Mouse (Mus musculus) limb, embryonic 15.5 days (tissue): Measurements from ENCODE around the gene Cacna2d2. TPM values are rescaled to one million over a fixed set of nuclear protein-coding genes. Genes with fewer than 3 reads are reported as not detected.

Experiments
- ATAC-seq: fragments of 200-750 bp; cut with Nextera tagmentation; 2 replicates; pipeline ENCODE4 v1.8.0; 2017; ENCODE audit warnings: low read depth, moderate TSS enrichment; ENCODE audit not compliant: insufficient number of reproducible peaks, low FRiP score, low TSS enrichment
- H3K27ac ChIP-seq: fragments of 300-500 bp; sonication (generic); 2 replicates; pipeline ENCODE4 v1.5.1; 2015; ENCODE audit warnings: moderate library complexity, mild to moderate bottlenecking, inconsistent platforms
- H3K27me3 ChIP-seq: fragments of 300-500 bp; sonication (generic); 2 replicates; pipeline ENCODE4 v1.6.1; 2015; ENCODE audit warnings: inconsistent platforms
- H3K36me3 ChIP-seq: fragments of 300-500 bp; sonication (generic); 2 replicates; pipeline ENCODE4 v1.6.1; 2015; ENCODE audit warnings: inconsistent platforms
- H3K4me1 ChIP-seq: fragments of 300-500 bp; sonication (generic); 2 replicates; pipeline ENCODE4 v1.6.1; 2015; ENCODE audit warnings: inconsistent platforms
- H3K4me2 ChIP-seq: fragments of 300-500 bp; sonication (generic); 2 replicates; pipeline ENCODE4 v1.6.1; 2015; ENCODE audit warnings: mild to moderate bottlenecking, inconsistent platforms
- H3K4me3 ChIP-seq: fragments of 300-500 bp; sonication (generic); 2 replicates; pipeline ENCODE4 v1.5.1; 2015; ENCODE audit warnings: mild to moderate bottlenecking, inconsistent platforms
- H3K9ac ChIP-seq: fragments of 300-500 bp; sonication (generic); 2 replicates; pipeline ENCODE4 v1.6.1; 2015; ENCODE audit warnings: inconsistent platforms
- H3K9me3 ChIP-seq: fragments of 300-500 bp; sonication (generic); 2 replicates; pipeline ENCODE4 v1.6.1; 2016; ENCODE audit warnings: inconsistent platforms
- WGBS: fragments of 180-500 bp; shearing (Covaris S2); methylation state at CpG from one replicate; pipeline ENCODE4 v1.1.7; 2015; 5-methylcytosine and 5-hydroxymethylcytosine counted together
- polyA plus RNA-seq: library from polyadenylated mRNA; unstranded; fragments of >200 nt; fragmentation: Nextera tagmentation; extraction: Ambion mirVana; gene quantifications from 2 replicates; pipeline ENCODE4 v1.2.1, GENCODE M21; 2015

Cacna2d2 gene
- polyA plus RNA-seq, 1 experiment from 2014 or later = 0.37 TPM

DNA sequence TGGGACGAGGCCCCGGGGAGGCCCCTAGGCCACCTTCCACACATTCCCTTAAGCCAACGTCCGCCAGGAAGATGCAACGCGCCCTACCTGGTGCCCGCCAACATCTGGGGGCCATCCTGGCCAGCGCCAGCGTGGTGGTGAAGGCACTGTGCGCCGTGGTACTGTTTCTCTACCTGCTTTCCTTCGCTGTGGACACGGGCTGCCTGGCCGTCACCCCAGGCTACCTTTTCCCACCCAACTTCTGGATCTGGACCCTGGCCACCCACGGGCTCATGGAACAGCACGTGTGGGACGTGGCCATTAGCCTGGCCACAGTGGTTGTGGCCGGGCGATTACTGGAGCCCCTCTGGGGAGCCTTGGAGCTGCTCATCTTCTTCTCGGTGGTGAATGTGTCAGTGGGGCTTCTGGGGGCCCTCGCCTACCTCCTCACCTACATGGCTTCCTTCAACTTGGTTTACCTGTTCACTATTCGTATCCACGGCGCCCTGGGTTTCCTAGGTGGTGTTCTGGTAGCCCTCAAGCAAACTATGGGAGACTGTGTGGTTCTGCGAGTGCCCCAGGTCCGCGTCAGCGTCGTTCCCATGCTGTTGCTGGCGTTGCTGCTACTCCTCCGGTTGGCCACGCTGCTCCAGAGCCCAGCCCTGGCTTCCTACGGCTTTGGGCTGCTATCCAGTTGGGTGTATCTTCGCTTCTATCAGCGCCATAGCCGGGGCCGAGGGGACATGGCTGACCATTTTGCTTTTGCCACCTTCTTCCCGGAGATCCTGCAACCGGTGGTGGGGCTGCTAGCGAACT, 135.2 kb downstream of the Cacna2d2 start:
- H3K4me1 ChIP-seq = peaks cover 29% of the 10 kb centered on the region
- H3K27ac ChIP-seq = peak overlapping the region; percentile 93
- peak overlapping the region; percentile 81 for H3K4me2 ChIP-seq
- H3K27me3 ChIP-seq = peaks cover under 1% of the 10 kb centered on the region; the same call in 1 of the 2 replicates
- H3K9ac ChIP-seq = peak overlapping the region; percentile 77
- peaks cover 23% of the 10 kb centered on the region for H3K36me3 ChIP-seq
- WGBS = under 1% methylated on average over 40 of the region's 40 CpGs
- H3K9me3 ChIP-seq = no peaks in the 10 kb centered on the region
- H3K4me3 ChIP-seq = peak overlapping the region; percentile 81
- ATAC-seq = no peak

DNA sequence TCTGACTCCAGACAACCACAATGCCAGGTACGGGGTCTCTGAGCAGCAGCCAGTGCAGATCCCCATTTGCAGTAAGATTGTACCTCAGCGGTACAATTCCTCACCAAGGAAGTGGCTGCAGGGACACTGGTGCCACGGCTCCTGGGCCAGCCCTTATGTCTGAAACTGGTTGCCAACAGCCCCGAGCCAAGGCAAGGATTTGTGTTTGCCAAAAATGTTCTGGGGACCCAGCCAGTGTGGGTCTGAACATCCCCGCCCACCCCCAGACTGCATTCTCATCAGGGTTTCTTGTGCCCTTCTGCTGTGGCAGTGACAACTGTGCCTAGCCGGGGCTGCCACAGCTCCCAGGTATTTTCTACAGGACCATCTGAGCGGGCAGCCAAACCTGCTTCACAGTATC, 138.8 kb downstream of the Cacna2d2 start:
- H3K9ac ChIP-seq = no peak overlapping the region
- 88% methylated on average over 7 of the region's 7 CpGs for WGBS

DNA sequence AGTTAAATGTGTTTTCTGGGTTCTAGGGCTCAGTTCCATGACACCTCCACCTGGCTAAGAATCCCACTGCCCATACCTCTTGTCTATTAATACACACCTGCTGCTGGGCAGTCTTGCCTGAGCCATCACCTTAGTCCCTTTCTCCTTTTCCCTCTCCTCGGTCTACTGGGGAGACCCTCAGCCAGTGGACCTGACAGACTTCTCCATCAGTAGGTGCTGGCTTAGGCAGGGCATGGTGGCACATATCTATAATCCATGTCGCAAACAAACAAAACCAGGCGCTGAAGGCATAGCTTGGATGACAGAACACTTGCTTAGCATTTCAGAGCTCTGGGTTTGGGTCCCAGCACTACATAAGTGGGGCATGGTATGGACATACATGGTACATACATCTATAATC, 139.3 kb downstream of the Cacna2d2 start:
- H3K9me3 ChIP-seq = no peaks in the 10 kb centered on the region
- no peak for ATAC-seq
- H3K4me3 ChIP-seq = no peak overlapping the region
- no peak overlapping the region for H3K9ac ChIP-seq
- H3K4me1 ChIP-seq = peaks cover 49% of the 10 kb centered on the region
- H3K27me3 ChIP-seq = no peaks in the 10 kb centered on the region
- no peak overlapping the region for H3K4me2 ChIP-seq
- peaks cover 36% of the 10 kb centered on the region for H3K36me3 ChIP-seq
- 96% methylated on average over 3 of the region's 3 CpGs for WGBS
- no peak overlapping the region for H3K27ac ChIP-seq

More for the DNA sequence above, 138.8 kb downstream of the Cacna2d2 start:
- no peak overlapping the region for H3K4me3 ChIP-seq
- H3K27me3 ChIP-seq = no peaks in the 10 kb centered on the region
- H3K4me1 ChIP-seq = peaks cover 53% of the 10 kb centered on the region
- no peak overlapping the region for H3K4me2 ChIP-seq
- H3K27ac ChIP-seq = no peak overlapping the region
- H3K36me3 ChIP-seq = peaks cover 31% of the 10 kb centered on the region
- H3K9me3 ChIP-seq = no peaks in the 10 kb centered on the region
- no peak for ATAC-seq

DNA sequence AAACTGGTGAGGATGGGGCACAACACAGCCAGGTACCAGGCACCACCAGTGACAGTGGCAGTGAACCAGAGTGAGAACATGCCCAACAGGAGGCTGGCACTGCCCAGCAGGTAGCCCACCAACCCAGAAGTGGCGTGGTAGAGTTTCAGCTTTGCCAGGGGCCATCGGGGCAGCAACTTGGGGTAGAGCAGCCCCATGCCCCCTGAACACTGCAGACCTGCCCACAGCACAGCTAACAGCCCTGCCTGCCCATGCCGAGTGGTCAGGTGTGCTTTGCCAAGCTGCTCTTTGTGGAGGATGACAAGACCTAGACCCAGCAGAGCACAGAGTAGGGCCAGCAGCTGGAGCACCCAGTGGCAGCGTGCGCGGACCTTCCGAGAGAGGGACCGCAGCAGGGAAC, 140.5 kb downstream of the Cacna2d2 start:
- ATAC-seq = no peak
- no peak overlapping the region for H3K4me3 ChIP-seq

DNA sequence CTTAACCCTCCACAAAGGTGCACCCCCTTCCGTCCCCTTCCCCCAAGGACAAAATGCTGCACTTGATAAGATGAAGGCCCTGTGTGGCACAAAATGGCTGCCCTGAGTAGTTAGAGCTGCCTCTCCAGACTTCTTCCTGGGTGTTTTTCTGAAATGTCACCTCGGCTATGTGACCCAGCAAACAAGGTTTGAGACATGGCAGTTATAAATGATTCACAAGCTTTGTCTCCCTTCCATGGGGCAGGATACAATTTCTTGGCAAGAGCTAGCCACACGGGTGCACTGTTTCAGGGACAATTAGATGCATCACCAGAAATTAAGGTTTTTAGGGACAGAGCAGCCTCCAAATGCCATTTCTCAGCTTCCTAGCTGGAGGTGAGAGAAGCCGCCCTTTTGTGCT, 141.0 kb downstream of the Cacna2d2 start:
- H3K27ac ChIP-seq = no peak overlapping the region
- no peak overlapping the region for H3K4me3 ChIP-seq
- H3K4me1 ChIP-seq = peaks cover 52% of the 10 kb centered on the region
- peaks cover 52% of the 10 kb centered on the region for H3K36me3 ChIP-seq
- no peak overlapping the region for H3K9ac ChIP-seq
- no peaks in the 10 kb centered on the region for H3K27me3 ChIP-seq
- H3K9me3 ChIP-seq = no peaks in the 10 kb centered on the region
- ATAC-seq = no peak
- WGBS = 69% methylated on average over 4 of the region's 4 CpGs
- no peak overlapping the region for H3K4me2 ChIP-seq

More for the DNA sequence above, 140.5 kb downstream of the Cacna2d2 start:
- Histone ChIP-seq H3K4me1 (peaks cover 52% of the 10 kb centered on the region), H3K36me3 (peaks cover 47% of the 10 kb centered on the region), H3K9me3 (no peaks in the 10 kb centered on the region), H3K4me2 (no peak overlapping the region), H3K27me3 (no peaks in the 10 kb centered on the region), H3K27ac (no peak overlapping the region), H3K9ac (no peak overlapping the region)
- WGBS = 96% methylated on average over 8 of the region's 8 CpGs

DNA sequence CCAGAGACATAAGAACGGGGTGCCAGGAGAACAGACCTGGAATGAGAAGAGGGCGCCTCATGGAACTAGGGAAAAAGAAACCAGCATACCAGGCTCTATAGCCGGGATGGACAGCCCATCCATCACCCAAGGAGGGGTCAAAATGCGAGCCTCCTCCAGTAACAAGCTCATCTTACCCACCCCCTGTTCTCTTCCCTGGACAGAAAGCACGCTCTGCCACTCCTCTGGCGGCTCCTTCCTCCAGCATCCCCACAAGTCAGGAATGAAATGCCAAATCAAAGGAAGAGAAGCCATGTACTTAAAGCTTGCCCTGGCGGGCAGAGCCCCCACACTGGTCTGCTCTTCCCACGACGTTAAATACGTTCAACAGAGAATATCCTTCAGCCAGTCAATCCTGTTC, 141.6 kb downstream of the Cacna2d2 start:
- H3K4me1 ChIP-seq = peaks cover 50% of the 10 kb centered on the region
- no peaks in the 10 kb centered on the region for H3K27me3 ChIP-seq
- H3K9ac ChIP-seq = no peak overlapping the region
- no peaks in the 10 kb centered on the region for H3K9me3 ChIP-seq
- H3K4me3 ChIP-seq = peak overlapping the region; percentile 76
- no peak for ATAC-seq
- H3K4me2 ChIP-seq = peak overlapping the region; percentile 93
- peaks cover 53% of the 10 kb centered on the region for H3K36me3 ChIP-seq
- 0 out of 2 replicates have a peak overlapping the region, but pooled peaks have one; percentile 77 for H3K27ac ChIP-seq
- 29% methylated on average over 10 of the region's 10 CpGs for WGBS

DNA sequence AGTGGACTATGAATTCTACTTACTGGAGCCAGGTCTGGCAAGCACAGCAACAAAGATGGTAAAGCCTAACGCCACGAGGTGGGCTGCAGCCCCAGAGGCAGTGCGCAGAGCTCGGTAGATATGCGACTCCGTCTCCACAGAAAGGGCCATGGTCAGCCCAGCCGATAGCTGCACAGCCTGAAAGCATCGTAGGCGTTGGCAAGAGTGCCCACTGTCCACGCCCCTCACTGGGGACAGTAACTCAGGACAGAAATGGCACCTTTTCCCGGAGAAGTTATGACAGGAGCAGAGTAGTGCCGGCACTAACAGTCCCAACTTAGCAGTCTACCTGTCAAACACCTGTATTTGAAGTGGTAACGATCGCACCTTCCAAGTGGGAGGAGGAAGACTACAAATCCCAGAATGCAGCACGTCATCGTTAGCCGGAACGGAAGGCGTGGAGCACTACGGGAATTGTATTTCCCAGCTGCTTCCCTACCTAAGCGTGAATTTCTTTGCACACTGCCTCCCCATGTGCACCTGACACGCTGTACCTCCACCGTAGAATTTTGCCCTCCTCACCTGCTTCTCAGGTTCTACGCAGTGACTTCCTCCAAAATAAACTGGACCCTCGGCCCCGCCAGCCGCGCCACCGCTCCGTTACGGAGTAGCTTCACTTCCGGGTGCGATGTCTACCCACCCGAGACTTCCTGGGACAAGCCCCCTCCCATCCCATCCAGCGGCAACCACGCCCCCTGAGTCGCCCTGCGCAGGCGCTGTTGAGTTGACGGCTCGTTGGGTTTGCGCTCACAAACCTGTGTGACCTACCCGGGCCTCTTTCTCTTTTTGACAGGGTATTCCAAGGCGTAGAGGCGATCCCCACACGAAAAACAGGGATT, 142.3 kb downstream of the Cacna2d2 start, which contains the start of the genes Cyb561d2 and Nprl2:
Gene Cyb561d2 (minus strand): TSS at position 720 of the 878 bp plus-strand sequence.
Gene Nprl2 (plus strand): TSS at position 753 of the 878 bp plus-strand sequence.
- WGBS = under 1% methylated on average over 46 of the region's 46 CpGs
- H3K4me3 ChIP-seq = peak within 1 kb of the TSS; percentile 76
- H3K36me3 ChIP-seq = peaks cover 53% of the 10 kb centered on the region
- H3K9ac ChIP-seq = peak within 1 kb of the TSS; percentile 57
- no peaks in the 10 kb centered on the region for H3K9me3 ChIP-seq
- peak within 1 kb of the TSS; percentile 77 for H3K27ac ChIP-seq
- no peaks in the 10 kb centered on the region for H3K27me3 ChIP-seq
- H3K4me1 ChIP-seq = peaks cover 47% of the 10 kb centered on the region
- peak; percentile 86 for ATAC-seq
- H3K4me2 ChIP-seq = peak within 1 kb of the TSS; percentile 93

DNA sequence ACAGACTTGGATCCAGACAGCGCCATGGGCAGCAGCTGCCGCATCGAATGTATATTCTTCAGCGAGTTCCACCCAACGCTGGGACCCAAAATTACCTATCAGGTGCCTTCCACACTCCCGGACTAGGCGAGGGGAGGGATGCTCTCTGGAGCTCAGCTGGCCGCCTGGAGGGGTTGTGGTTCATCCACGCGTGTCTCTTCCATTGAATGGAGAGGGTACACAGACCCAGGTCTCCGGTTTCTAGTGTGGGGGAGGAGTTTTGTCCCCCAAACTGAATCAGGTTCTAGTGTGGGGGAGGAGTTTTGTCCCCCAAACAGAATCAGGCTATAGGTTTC, 142.9 kb downstream of the Cacna2d2 start:
- H3K4me1 ChIP-seq = peaks cover 47% of the 10 kb centered on the region
- H3K9me3 ChIP-seq = no peaks in the 10 kb centered on the region
- H3K27me3 ChIP-seq = no peaks in the 10 kb centered on the region
- H3K4me3 ChIP-seq = peak overlapping the region; percentile 76
- no peak for ATAC-seq
- H3K4me2 ChIP-seq = peak overlapping the region; percentile 93
- H3K36me3 ChIP-seq = peaks cover 52% of the 10 kb centered on the region
- peak overlapping the region; percentile 63 for H3K27ac ChIP-seq
- WGBS = 1% methylated on average over 11 of the region's 11 CpGs
- H3K9ac ChIP-seq = peak overlapping the region; percentile 57

DNA sequence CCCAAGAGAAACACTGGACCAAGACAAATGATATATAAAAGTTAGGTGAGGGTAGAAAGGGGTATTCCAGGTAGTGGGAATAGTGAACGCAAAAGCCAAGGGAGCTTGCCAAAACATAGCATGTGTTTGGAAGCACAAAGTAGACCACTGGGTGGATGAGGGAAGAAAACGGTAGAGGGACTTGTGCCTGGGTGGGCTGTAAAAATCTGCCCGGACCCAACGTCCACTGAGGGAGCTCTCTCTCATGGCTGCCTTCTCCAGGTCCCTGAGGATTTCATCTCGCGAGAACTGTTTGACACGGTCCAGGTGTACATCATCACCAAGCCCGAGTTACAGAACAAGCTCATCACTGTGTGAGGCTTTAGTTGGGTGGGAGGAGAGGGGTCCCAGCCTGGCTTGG, 143.3 kb downstream of the Cacna2d2 start:
- H3K9ac ChIP-seq = no peak overlapping the region
- peak overlapping the region; percentile 76 for H3K4me3 ChIP-seq
- H3K27me3 ChIP-seq = no peaks in the 10 kb centered on the region
- WGBS = 41% methylated on average over 8 of the region's 8 CpGs
- peak overlapping the region; percentile 93 for H3K4me2 ChIP-seq
- no peak overlapping the region for H3K27ac ChIP-seq
- ATAC-seq = no peak
- H3K9me3 ChIP-seq = no peaks in the 10 kb centered on the region
- H3K4me1 ChIP-seq = peaks cover 49% of the 10 kb centered on the region
- peaks cover 48% of the 10 kb centered on the region for H3K36me3 ChIP-seq

DNA sequence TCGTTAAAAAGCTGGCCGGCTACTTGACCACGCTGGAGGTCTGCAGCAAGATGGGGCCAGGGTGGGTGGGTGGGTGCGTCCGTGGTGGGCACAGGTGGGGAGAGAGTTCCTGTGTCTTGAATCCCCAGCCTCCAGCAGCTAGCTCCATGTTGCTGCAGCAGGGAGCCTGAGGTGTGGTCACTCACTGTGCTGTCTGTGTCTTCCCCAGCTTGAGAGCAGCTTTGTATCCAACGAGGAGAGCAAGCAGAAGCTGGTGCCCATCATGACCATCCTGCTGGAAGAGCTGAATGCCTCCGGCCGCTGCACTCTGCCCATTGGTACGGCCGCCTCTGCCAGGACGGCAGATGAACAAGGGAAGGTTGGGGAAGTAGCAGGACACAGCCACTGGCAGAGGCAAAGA, 143.9 kb downstream of the Cacna2d2 start:
- ATAC-seq = no peak
- Histone ChIP-seq H3K4me1 (peaks cover 51% of the 10 kb centered on the region), H3K4me3 (no peak overlapping the region), H3K4me2 (no peak overlapping the region), H3K27me3 (no peaks in the 10 kb centered on the region), H3K9me3 (no peaks in the 10 kb centered on the region), H3K9ac (no peak overlapping the region), H3K36me3 (peaks cover 42% of the 10 kb centered on the region), H3K27ac (no peak overlapping the region)
- WGBS = 80% methylated on average over 11 of the region's 11 CpGs

DNA sequence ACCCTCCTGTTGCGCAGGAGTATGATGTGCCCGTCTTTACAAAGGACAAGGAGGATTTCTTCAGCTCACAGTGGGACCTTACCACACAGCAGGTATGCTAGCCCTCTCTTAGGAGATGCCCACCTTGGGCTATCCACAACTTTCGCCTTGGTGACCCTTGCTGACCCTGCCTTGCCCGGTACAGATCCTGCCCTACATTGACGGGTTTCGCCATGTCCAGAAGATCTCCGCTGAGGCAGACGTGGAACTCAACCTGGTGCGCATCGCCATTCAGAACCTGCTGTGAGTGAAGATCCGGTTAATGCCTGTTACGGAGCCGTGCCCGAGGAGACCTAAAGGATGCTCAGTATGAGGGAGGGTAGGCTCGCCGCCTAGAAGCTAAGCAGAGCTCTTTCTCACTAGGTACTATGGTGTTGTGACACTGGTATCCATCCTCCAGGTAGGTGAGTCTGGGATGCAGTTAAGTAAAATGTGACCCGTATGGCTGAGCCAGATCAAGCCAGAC, 144.8 kb downstream of the Cacna2d2 start:
- no peak overlapping the region for H3K9ac ChIP-seq
- H3K27me3 ChIP-seq = no peaks in the 10 kb centered on the region
- H3K9me3 ChIP-seq = no peaks in the 10 kb centered on the region
- WGBS = 92% methylated on average over 17 of the region's 17 CpGs
- no peak for ATAC-seq
- H3K4me3 ChIP-seq = no peak overlapping the region
- peaks cover 33% of the 10 kb centered on the region for H3K36me3 ChIP-seq
- H3K4me1 ChIP-seq = peaks cover 51% of the 10 kb centered on the region
- H3K4me2 ChIP-seq = no peak overlapping the region
- H3K27ac ChIP-seq = no peak overlapping the region
